Mouse (Mus musculus): ENCODE measurements around the gene Stk38.

Stk38 gene

GRCm38 (mm10) chr17:28953251-28953650 lies 54.5 kb downstream of the Stk38 start:
- peak; percentile 47 for DNase-seq (ENCODE audit: low read depth)

- peak; percentile 95 for DNase-seq (ENCODE audit: low read depth)
These were observed 55.7 kb downstream of the Stk38 start, which contains the start of gene Kctd20 for GRCm38 (mm10) chr17:28951831-28952799. TSS of gene Kctd20 (plus strand) at chr17:28951950.

- no peak for DNase-seq (ENCODE audit: low read depth)
These were observed 57.0 kb downstream of the Stk38 start for GRCm38 (mm10) chr17:28950751-28951150.

DNA sequence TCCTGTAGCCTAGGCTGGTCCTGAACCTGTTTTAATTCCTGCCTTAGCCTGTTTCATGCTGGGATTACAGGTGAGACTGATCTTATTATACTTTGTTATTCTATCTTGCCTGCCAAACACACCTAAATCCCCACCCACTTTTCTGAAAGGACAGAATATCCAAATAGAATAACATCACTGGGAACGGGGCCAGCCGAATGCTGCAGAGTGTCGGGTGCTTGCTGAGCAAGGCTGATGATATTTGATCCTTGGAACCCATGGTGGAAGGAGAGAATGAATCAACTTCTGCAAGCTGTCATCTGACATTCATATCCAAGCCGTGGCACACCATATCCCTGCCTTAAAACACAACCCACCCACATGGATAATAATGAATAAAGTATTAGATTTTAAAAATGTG lies 59.1 kb downstream of the Stk38 start:
- no peak for DNase-seq (ENCODE audit: low read depth)

GRCm38 (mm10) chr17:28947011-28947939 lies 60.5 kb downstream of the Stk38 start:
- DNase-seq (ENCODE audit: low read depth) = no peak

- DNase-seq (ENCODE audit: low read depth) = no peak
These were observed 63.3 kb downstream of the Stk38 start for GRCm38 (mm10) chr17:28944481-28944880.

GRCm38 (mm10) chr17:28943740-28944139 lies 64.1 kb downstream of the Stk38 start, which contains the start of gene Pxt1:
TSS of gene Pxt1 (minus strand) at chr17:28943840.
- no peak for DNase-seq (ENCODE audit: low read depth)

- DNase-seq (ENCODE audit: low read depth) = peak; percentile 40
These were observed 65.7 kb downstream of the Stk38 start for GRCm38 (mm10) chr17:28942101-28942500.

GRCm38 (mm10) chr17:28940776-28941555 lies 66.8 kb downstream of the Stk38 start:
- DNase-seq (ENCODE audit: low read depth) = no peak

DNA sequence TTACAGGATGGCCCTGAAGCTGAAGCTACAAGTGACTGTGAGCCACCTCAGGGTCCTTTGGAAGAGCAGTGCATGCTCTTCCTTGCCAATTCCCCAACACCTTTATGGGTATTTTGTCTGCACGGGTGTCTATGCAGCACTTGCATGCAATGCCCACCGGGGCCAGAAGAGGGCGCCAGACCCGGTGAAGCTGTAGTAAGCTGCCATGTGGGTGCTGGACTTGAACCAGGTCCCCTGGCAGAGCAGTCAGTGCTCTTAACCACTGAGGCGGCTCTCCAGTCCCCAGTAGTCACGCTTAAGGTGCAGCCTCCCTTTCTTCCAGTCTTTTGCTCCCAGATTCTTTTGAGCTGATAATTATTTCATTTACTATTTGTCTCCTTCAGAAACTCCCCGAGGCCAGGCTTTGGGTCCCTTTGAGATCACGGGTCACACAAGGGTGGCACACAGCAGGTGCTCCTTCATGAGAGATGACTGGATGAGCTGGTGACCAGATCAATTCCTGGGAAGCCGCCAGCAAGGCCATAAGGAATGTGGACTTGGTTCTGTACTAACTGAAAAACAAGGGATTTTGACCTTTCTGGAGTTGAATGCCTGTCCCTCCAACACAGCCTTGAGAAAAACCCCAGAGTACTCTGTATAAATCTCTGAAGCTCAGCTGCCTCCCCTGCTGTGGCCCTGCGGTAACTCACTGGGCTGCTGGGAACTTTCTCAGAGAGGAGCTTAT lies 71.0 kb downstream of the Stk38 start:
- DNase-seq (ENCODE audit: low read depth) = peak; percentile 77

GRCm38 (mm10) chr17:28936133-28936532 lies 71.7 kb downstream of the Stk38 start:
- no peak for DNase-seq (ENCODE audit: low read depth)

GRCm38 (mm10) chr17:28934120-28934916 lies 73.5 kb downstream of the Stk38 start:
- no peak for DNase-seq (ENCODE audit: low read depth)

DNA sequence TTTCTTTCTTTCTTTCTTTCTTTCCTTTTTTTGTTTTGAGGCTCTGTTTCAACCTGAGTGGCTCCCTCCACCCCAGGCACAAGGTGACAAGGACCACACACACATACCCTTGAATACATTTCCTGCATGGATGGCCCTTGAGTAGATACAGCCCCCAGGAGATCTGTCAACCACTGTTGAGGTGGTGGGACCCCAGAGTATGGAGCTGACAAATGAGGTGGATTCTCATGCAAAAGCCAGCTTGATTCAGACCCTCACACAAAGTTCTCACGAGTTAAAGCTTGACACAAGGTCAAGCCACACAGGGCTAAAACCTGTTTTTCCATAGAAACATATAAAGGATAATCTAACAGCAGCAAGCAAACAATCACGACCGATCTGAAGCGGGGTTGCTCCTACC lies 75.5 kb downstream of the Stk38 start:
- DNase-seq (ENCODE audit: low read depth) = no peak

- DNase-seq (ENCODE audit: low read depth) = no peak
These were observed 76.2 kb downstream of the Stk38 start for GRCm38 (mm10) chr17:28931436-28932211.

DNA sequence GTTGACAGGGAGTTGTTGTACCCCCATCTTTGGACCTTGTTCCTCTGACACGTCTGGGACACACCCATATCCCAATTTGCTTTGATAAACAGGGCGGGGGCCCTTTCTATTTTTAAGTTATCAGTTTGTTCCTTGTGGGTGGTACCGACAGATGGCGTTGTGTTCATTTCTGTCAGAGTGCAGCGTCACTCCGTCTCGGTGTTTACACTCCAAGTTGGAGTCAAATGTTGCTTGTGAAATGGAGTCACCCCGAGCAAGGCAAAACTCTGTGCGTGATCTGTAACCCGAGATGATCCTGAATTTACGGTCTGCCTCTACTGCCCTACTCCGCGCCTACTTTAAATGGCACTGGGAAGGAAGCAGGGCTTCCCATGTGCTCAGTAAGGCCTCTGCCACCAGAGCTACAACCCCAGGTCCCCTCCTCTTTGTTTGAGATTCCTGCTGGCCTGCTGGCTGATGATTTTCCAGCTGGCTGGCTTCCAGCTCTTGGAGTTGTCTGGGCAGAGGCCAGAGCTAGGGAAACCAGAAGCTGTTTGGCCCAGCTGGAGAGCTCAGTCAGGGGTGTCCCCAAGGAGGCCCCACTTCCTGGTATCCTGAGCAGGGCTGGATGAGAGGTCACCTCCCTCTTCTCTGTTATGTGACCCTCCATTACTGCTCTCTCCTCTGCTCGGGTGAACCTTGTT lies 77.3 kb downstream of the Stk38 start:
- DNase-seq (ENCODE audit: low read depth) = no peak

- DNase-seq (ENCODE audit: low read depth) = no peak
These were observed 78.4 kb downstream of the Stk38 start for GRCm38 (mm10) chr17:28929369-28929768.

DNA sequence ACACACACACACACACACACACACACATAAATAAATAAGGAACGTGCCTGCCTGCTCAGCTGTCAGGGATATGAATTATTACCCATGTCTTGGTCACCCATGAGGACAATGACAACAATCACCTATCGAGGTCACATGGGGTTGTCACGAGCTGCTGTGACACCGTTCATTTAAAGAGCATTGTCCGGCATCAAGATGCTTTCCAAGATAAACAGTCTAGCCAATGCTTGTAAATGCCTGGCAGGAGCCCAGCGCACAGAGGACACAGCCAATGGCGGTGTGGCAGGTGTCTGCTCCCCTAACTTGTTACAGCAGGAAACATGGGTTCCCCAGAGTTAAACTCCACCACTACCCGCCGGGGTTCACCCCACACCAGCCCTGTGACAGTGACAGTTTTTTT lies 79.8 kb downstream of the Stk38 start:
- DNase-seq (ENCODE audit: low read depth) = no peak

GRCm38 (mm10) chr17:28926866-28927635 lies 80.7 kb downstream of the Stk38 start:
- peak; percentile 81 for DNase-seq (ENCODE audit: low read depth)

Data from induced T-regulatory cell, adult 2 months (primary cell).